Mouse (Mus musculus) erythroblast, adult 5-6 weeks (primary cell): ENCODE results near the gene Olfr963. TPM values are rescaled to one million over a fixed set of nuclear protein-coding genes. Genes with fewer than 3 reads are reported as not detected.

Source experiments
- total RNA-seq, 2 experiments: library from RNA; stranded (forward) in 1 of 2; stranded (reverse) in 1 of 2; fragments of 150-400 nt in 1 of 2; fragments of 200-764, 138-1000 nt in 1 of 2; gene quantifications; 2 replicates each; pipeline versions ENCODE4 v1.2.3 to v1.2.4; 2015 to 2017; ENCODE audit warnings: low replicate concordance in 2 of 2

The Olfr963 gene
- total RNA-seq, 2 experiments from 2014 or later = not detected

Other genes starting within 250 kb of the Olfr963 start
- not detected in 2 replicates for gene Olfr952, start 240.1 kb upstream of the Olfr963 start, total RNA-seq (2015; ENCODE audit: low replicate concordance)
- not detected in 2 replicates for gene Olfr952, start 240.1 kb upstream of the Olfr963 start, total RNA-seq (2017; ENCODE audit: low replicate concordance)
- not detected in 2 replicates for gene Olfr954, start 210.5 kb upstream of the Olfr963 start, total RNA-seq (2015; ENCODE audit: low replicate concordance)
- gene Olfr954, start 210.5 kb upstream of the Olfr963 start, total RNA-seq (2017; ENCODE audit: low replicate concordance) = 0.70 TPM in 1 of 2 replicates, not detected in the other
- gene Olfr955, start 195.3 kb upstream of the Olfr963 start, total RNA-seq (2015; ENCODE audit: low replicate concordance) = not detected in 2 replicates
- gene Olfr955, start 195.3 kb upstream of the Olfr963 start, total RNA-seq (2017; ENCODE audit: low replicate concordance) = not detected in 2 replicates
- not detected in 2 replicates for gene Olfr44, start 173.2 kb upstream of the Olfr963 start, total RNA-seq (2015; ENCODE audit: low replicate concordance)
- not detected in 2 replicates for gene Olfr44, start 173.2 kb upstream of the Olfr963 start, total RNA-seq (2017; ENCODE audit: low replicate concordance)
- gene Olfr957, start 151.4 kb upstream of the Olfr963 start, total RNA-seq (2015; ENCODE audit: low replicate concordance) = not detected in 2 replicates
- gene Olfr957, start 151.4 kb upstream of the Olfr963 start, total RNA-seq (2017; ENCODE audit: low replicate concordance) = not detected in 2 replicates
- gene Olfr958, start 113.2 kb upstream of the Olfr963 start, total RNA-seq (2015; ENCODE audit: low replicate concordance) = not detected in 2 replicates
- gene Olfr958, start 113.2 kb upstream of the Olfr963 start, total RNA-seq (2017; ENCODE audit: low replicate concordance) = not detected in 2 replicates
- gene Olfr959, start 91.6 kb upstream of the Olfr963 start, total RNA-seq (2015; ENCODE audit: low replicate concordance) = not detected in 2 replicates
- gene Olfr959, start 91.6 kb upstream of the Olfr963 start, total RNA-seq (2017; ENCODE audit: low replicate concordance) = not detected in 2 replicates
- not detected in 2 replicates for gene AW551984, start 62.8 kb upstream of the Olfr963 start, total RNA-seq (2015; ENCODE audit: low replicate concordance)
- gene AW551984, start 62.8 kb upstream of the Olfr963 start, total RNA-seq (2017; ENCODE audit: low replicate concordance) = not detected in 2 replicates
- gene Olfr148, start 56.5 kb upstream of the Olfr963 start, total RNA-seq (2015; ENCODE audit: low replicate concordance) = not detected in 2 replicates
- gene Olfr148, start 56.5 kb upstream of the Olfr963 start, total RNA-seq (2017; ENCODE audit: low replicate concordance) = not detected in 2 replicates
- not detected in 2 replicates for gene Olfr960, start 45.8 kb upstream of the Olfr963 start, total RNA-seq (2015; ENCODE audit: low replicate concordance)
- gene Olfr960, start 45.8 kb upstream of the Olfr963 start, total RNA-seq (2017; ENCODE audit: low replicate concordance) = not detected in 2 replicates
- not detected in 2 replicates for gene Olfr961, start 22.1 kb upstream of the Olfr963 start, total RNA-seq (2015; ENCODE audit: low replicate concordance)
- not detected in 2 replicates for gene Olfr961, start 22.1 kb upstream of the Olfr963 start, total RNA-seq (2017; ENCODE audit: low replicate concordance)
- not detected in 2 replicates for gene Olfr149, start 39.9 kb downstream of the Olfr963 start, total RNA-seq (2015; ENCODE audit: low replicate concordance)
- not detected in 2 replicates for gene Olfr149, start 39.9 kb downstream of the Olfr963 start, total RNA-seq (2017; ENCODE audit: low replicate concordance)
- gene Olfr965, start 44.1 kb downstream of the Olfr963 start, total RNA-seq (2015; ENCODE audit: low replicate concordance) = not detected in 2 replicates
- 1.2 TPM in 1 of 2 replicates, not detected in the other for gene Olfr965, start 44.1 kb downstream of the Olfr963 start, total RNA-seq (2017; ENCODE audit: low replicate concordance)
- not detected in 2 replicates for gene Olfr150, start 63.8 kb downstream of the Olfr963 start, total RNA-seq (2015; ENCODE audit: low replicate concordance)
- not detected in 2 replicates for gene Olfr150, start 63.8 kb downstream of the Olfr963 start, total RNA-seq (2017; ENCODE audit: low replicate concordance)
- gene Olfr967, start 79.0 kb downstream of the Olfr963 start, total RNA-seq (2015; ENCODE audit: low replicate concordance) = not detected in 2 replicates
- gene Olfr967, start 79.0 kb downstream of the Olfr963 start, total RNA-seq (2017; ENCODE audit: low replicate concordance) = not detected in 2 replicates
- gene Olfr968, start 116.0 kb downstream of the Olfr963 start, total RNA-seq (2015; ENCODE audit: low replicate concordance) = not detected in 2 replicates
- gene Olfr968, start 116.0 kb downstream of the Olfr963 start, total RNA-seq (2017; ENCODE audit: low replicate concordance) = not detected in 2 replicates
- not detected in 2 replicates for gene Olfr969, start 123.7 kb downstream of the Olfr963 start, total RNA-seq (2015; ENCODE audit: low replicate concordance)
- not detected in 2 replicates for gene Olfr969, start 123.7 kb downstream of the Olfr963 start, total RNA-seq (2017; ENCODE audit: low replicate concordance)
- gene Olfr970, start 141.7 kb downstream of the Olfr963 start, total RNA-seq (2015; ENCODE audit: low replicate concordance) = not detected in 2 replicates
- not detected in 2 replicates for gene Olfr970, start 141.7 kb downstream of the Olfr963 start, total RNA-seq (2017; ENCODE audit: low replicate concordance)
- not detected in 2 replicates for gene Olfr971, start 169.7 kb downstream of the Olfr963 start, total RNA-seq (2015; ENCODE audit: low replicate concordance)
- 1.1 TPM in 1 of 2 replicates, not detected in the other for gene Olfr971, start 169.7 kb downstream of the Olfr963 start, total RNA-seq (2017; ENCODE audit: low replicate concordance)
- not detected in 2 replicates for gene Olfr972, start 199.2 kb downstream of the Olfr963 start, total RNA-seq (2015; ENCODE audit: low replicate concordance)
- not detected in 2 replicates for gene Olfr972, start 199.2 kb downstream of the Olfr963 start, total RNA-seq (2017; ENCODE audit: low replicate concordance)
- gene Olfr229, start 240.1 kb downstream of the Olfr963 start, total RNA-seq (2015; ENCODE audit: low replicate concordance) = not detected in 2 replicates
- not detected in 2 replicates for gene Olfr229, start 240.1 kb downstream of the Olfr963 start, total RNA-seq (2017; ENCODE audit: low replicate concordance)